Mouse (Mus musculus) neural tube, embryonic 11.5 days (tissue): ENCODE data around the gene Zbtb9. TPM values are rescaled to one million over a fixed set of nuclear protein-coding genes. Genes with fewer than 3 reads are reported as not detected.
A peak's percentile ranks its signal among the peaks of the same experiment; 100 is the strongest.

Source experiments
- ATAC-seq: fragments of 200-750 bp; cut with Nextera tagmentation; 2 replicates; pipeline ENCODE4 v1.8.0; 2017; ENCODE audit warnings: moderate number of reproducible peaks, mild to moderate bottlenecking, moderate TSS enrichment, moderate library complexity; ENCODE audit not compliant: insufficient read depth, low FRiP score, low TSS enrichment
- DNase-seq: peaks from one replicate; pipeline ENCODE4 v3.0.0-alpha.2; 2015; ENCODE audit warnings: low spot score
- H3K27ac ChIP-seq: fragments of 300-500 bp; sonication (generic); 2 replicates; pipeline ENCODE4 v1.5.1; 2014; ENCODE audit warnings: low read depth, mild to moderate bottlenecking, low read length
- H3K27me3 ChIP-seq: fragments of 300-500 bp; sonication (generic); 2 replicates; pipeline ENCODE4 v1.6.1; 2014; ENCODE audit warnings: mild to moderate bottlenecking, low read length, mixed read lengths; ENCODE audit not compliant: control insufficient read depth, insufficient read depth
- H3K36me3 ChIP-seq: fragments of 300-500 bp; sonication (generic); 2 replicates; pipeline ENCODE4 v1.6.1; 2014; ENCODE audit warnings: mild to moderate bottlenecking, low read length, moderate library complexity, mixed read lengths; ENCODE audit not compliant: control insufficient read depth, insufficient read depth
- H3K4me1 ChIP-seq: fragments of 300-500 bp; sonication (generic); 2 replicates; pipeline ENCODE4 v1.6.1; 2014; ENCODE audit warnings: low read length, mixed read lengths; ENCODE audit not compliant: control insufficient read depth, insufficient read depth
- H3K4me2 ChIP-seq: fragments of 300-500 bp; sonication (generic); 2 replicates; pipeline ENCODE4 v1.6.1; 2014; ENCODE audit warnings: low read depth, mild to moderate bottlenecking, moderate library complexity
- H3K4me3 ChIP-seq: fragments of 300-500 bp; sonication (generic); 2 replicates; pipeline ENCODE4 v1.5.1; 2014; ENCODE audit warnings: low read depth, low read length
- H3K9ac ChIP-seq: fragments of 300-500 bp; sonication (generic); 2 replicates; pipeline ENCODE4 v1.6.1; 2014; ENCODE audit warnings: mild to moderate bottlenecking, low read length
- H3K9me3 ChIP-seq: fragments of 300-500 bp; sonication (generic); 2 replicates; pipeline ENCODE4 v1.6.1; 2016; ENCODE audit warnings: low read length; ENCODE audit not compliant: control insufficient read depth
- WGBS: fragments of 180-500 bp; shearing (Covaris S2); extraction: QIAGEN DNeasy Blood & Tissue Kit; methylation state at CpG from one replicate; pipeline ENCODE4 v1.1.7; 2014; 5-methylcytosine and 5-hydroxymethylcytosine counted together
- polyA plus RNA-seq: library from polyadenylated mRNA; unstranded; fragments of >200 nt; fragmentation: Nextera tagmentation; extraction: Ambion mirVana; gene quantifications from 2 replicates; pipeline ENCODE4 v1.2.1, GENCODE M21; 2014

The Zbtb9 gene
- polyA plus RNA-seq, 1 experiment from 2014 or later: 13.5 TPM

GRCm38 (mm10) chr17:27021736-27022135 lies 48.8 kb downstream of the Zbtb9 start:
- WGBS: 95% methylated on average over 9 of the region's 9 CpGs
- H3K4me3 ChIP-seq: no peak overlapping the region
- ATAC-seq: no peak
- no peak overlapping the region for H3K27ac ChIP-seq
- no peaks in the 10 kb centered on the region for H3K27me3 ChIP-seq
- peaks cover 5% of the 10 kb centered on the region; the same call in 1 of the 2 replicates for H3K4me1 ChIP-seq
- no peak overlapping the region for H3K4me2 ChIP-seq
- H3K36me3 ChIP-seq: peaks cover 3% of the 10 kb centered on the region; the same call in 1 of the 2 replicates
- no peaks in the 10 kb centered on the region for H3K9me3 ChIP-seq
- no peak for DNase-seq
- H3K9ac ChIP-seq: no peak overlapping the region

GRCm38 (mm10) chr17:27023342-27023741 lies 50.4 kb downstream of the Zbtb9 start:
- 94% methylated on average over 4 of the region's 4 CpGs for WGBS
- H3K36me3 ChIP-seq: peaks cover 3% of the 10 kb centered on the region; the same call in 1 of the 2 replicates

GRCm38 (mm10) chr17:27025326-27025902 lies 52.4 kb downstream of the Zbtb9 start:
- H3K4me2 ChIP-seq: no peak overlapping the region
- H3K4me3 ChIP-seq: no peak overlapping the region
- ATAC-seq: no peak
- DNase-seq: no peak
- H3K36me3 ChIP-seq: peaks cover 3% of the 10 kb centered on the region; the same call in 1 of the 2 replicates
- H3K27ac ChIP-seq: no peak overlapping the region
- no peak overlapping the region for H3K9ac ChIP-seq
- no peaks in the 10 kb centered on the region for H3K27me3 ChIP-seq
- no peaks in the 10 kb centered on the region for H3K9me3 ChIP-seq
- H3K4me1 ChIP-seq: peaks cover 11% of the 10 kb centered on the region
- WGBS: 91% methylated on average over 16 of the region's 17 CpGs

More at GRCm38 (mm10) chr17:27023342-27023741, 50.4 kb downstream of the Zbtb9 start:
- Histone ChIP-seq H3K9ac (no peak overlapping the region), H3K4me1 (peaks cover 12% of the 10 kb centered on the region), H3K4me3 (no peak overlapping the region), H3K4me2 (no peak overlapping the region), H3K27me3 (no peaks in the 10 kb centered on the region), H3K27ac (no peak overlapping the region), H3K9me3 (no peaks in the 10 kb centered on the region)
- no peak for ATAC-seq
- DNase-seq: no peak

GRCm38 (mm10) chr17:27025951-27026350 lies 53.0 kb downstream of the Zbtb9 start:
- whole genome bisulfite sequencing: 95% methylated on average over 3 of the region's 3 CpGs

GRCm38 (mm10) chr17:27027460-27028283 lies 54.7 kb downstream of the Zbtb9 start:
- H3K9me3 ChIP-seq: no peaks in the 10 kb centered on the region
- peak overlapping the region; percentile 69; the same call in 1 of the 2 replicates for H3K27ac ChIP-seq
- 0 out of 2 replicates have a peak, but pooled peaks have one; percentile 39 for ATAC-seq
- no peak for DNase-seq
- no peaks in the 10 kb centered on the region for H3K27me3 ChIP-seq
- H3K9ac ChIP-seq: peak overlapping the region; percentile 98
- H3K36me3 ChIP-seq: no peaks in the 10 kb centered on the region; the same call in 1 of the 2 replicates
- peak overlapping the region; percentile 96 for H3K4me2 ChIP-seq
- 44% methylated on average over 12 of the region's 12 CpGs for WGBS
- H3K4me3 ChIP-seq: peak overlapping the region; percentile 68
- H3K4me1 ChIP-seq: peaks cover 11% of the 10 kb centered on the region

More at GRCm38 (mm10) chr17:27025951-27026350, 53.0 kb downstream of the Zbtb9 start:
- H3K4me3 ChIP-seq: no peak overlapping the region
- no peak for ATAC-seq
- no peaks in the 10 kb centered on the region for H3K9me3 ChIP-seq
- H3K27ac ChIP-seq: no peak overlapping the region
- no peak for DNase-seq
- no peaks in the 10 kb centered on the region for H3K27me3 ChIP-seq
- no peak overlapping the region for H3K9ac ChIP-seq
- H3K36me3 ChIP-seq: peaks cover 3% of the 10 kb centered on the region; the same call in 1 of the 2 replicates
- peaks cover 11% of the 10 kb centered on the region for H3K4me1 ChIP-seq
- H3K4me2 ChIP-seq: no peak overlapping the region

GRCm38 (mm10) chr17:27028284-27028795 lies 55.4 kb downstream of the Zbtb9 start:
- Histone ChIP-seq H3K27me3 (no peaks in the 10 kb centered on the region), H3K27ac (peak overlapping the region; percentile 69; the same call in 1 of the 2 replicates), H3K4me1 (peaks cover 11% of the 10 kb centered on the region), H3K9ac (peak overlapping the region; percentile 98), H3K9me3 (no peaks in the 10 kb centered on the region), H3K4me2 (peak overlapping the region; percentile 96), H3K36me3 (no peaks in the 10 kb centered on the region; the same call in 1 of the 2 replicates), H3K4me3 (peak overlapping the region; percentile 68)
- ATAC-seq (peak; percentile 69), DNase-seq (peak; percentile 86)
- under 1% methylated on average over 19 of the region's 19 CpGs for WGBS

- Histone ChIP-seq H3K27me3 (no peaks in the 10 kb centered on the region), H3K4me3 (peak within 1 kb of the TSS; percentile 68), H3K27ac (peak within 1 kb of the TSS; percentile 69; the same call in 1 of the 2 replicates), H3K9ac (peak within 1 kb of the TSS; percentile 98), H3K4me1 (peaks cover 11% of the 10 kb centered on the region), H3K4me2 (peak within 1 kb of the TSS; percentile 96), H3K9me3 (no peaks in the 10 kb centered on the region), H3K36me3 (no peaks in the 10 kb centered on the region; the same call in 1 of the 2 replicates)
- DNase-seq: no peak
- 75% methylated on average over 1 of the region's 4 CpGs for WGBS
- ATAC-seq: 0 out of 2 replicates have a peak, but pooled peaks have one; percentile 33
Measured at GRCm38 (mm10) chr17:27028909-27029308, 55.9 kb downstream of the Zbtb9 start, which contains the start of gene Bak1. Gene Bak1 (minus strand): TSS chr17:27029009.

- Histone ChIP-seq H3K9me3 (no peaks in the 10 kb centered on the region), H3K9ac (no peak overlapping the region), H3K4me3 (no peak overlapping the region), H3K27ac (no peak overlapping the region), H3K36me3 (no peaks in the 10 kb centered on the region), H3K4me1 (peaks cover 11% of the 10 kb centered on the region), H3K4me2 (no peak overlapping the region), H3K27me3 (no peaks in the 10 kb centered on the region)
- DNase-seq (no peak), ATAC-seq (no peak)
- WGBS: 91% methylated on average over 14 of the region's 14 CpGs
Measured at GRCm38 (mm10) chr17:27029431-27029830, 56.5 kb downstream of the Zbtb9 start.
